In genomic region chr17:5412301-5412700, GRCm38 (mm10) we compare ENCODE assay signal across 34 mouse cellular contexts. TPM values are rescaled to one million over a fixed set of nuclear protein-coding genes. Genes with fewer than 3 reads are reported as not detected.
"Had no signal": no experiment of that assay in that cellular context is flagged by ENCODE, and none has a peak within 500 bp of the region (broad histone marks: within the 10 kb centered on the region; RNA-seq: fewer than 3 reads in every experiment).

No protein-coding gene starts in this region.

- DNase-seq: left cerebral cortex, postnatal 4 days; liver; liver, embryonic 13.5 days; liver, postnatal 0 days; lung, adult 18-20 months; lung, adult 2 months; lung, embryonic 14.5 days; lung, postnatal 10 days; lung, postnatal 14 days; lung, postnatal 36 days; lung, postnatal 4 days; midbrain, embryonic 14.5 days had no signal

- H3K27ac ChIP-seq: left cerebral cortex, adult 2 months; limb, embryonic 10.5 days; limb, embryonic 12.5 days; limb, embryonic 13.5 days; limb, embryonic 15.5 days; liver, embryonic 12.5 days; liver, embryonic 13.5 days; liver, embryonic 14.5 days; lung, embryonic 15.5 days; macrophage; midbrain, embryonic 10.5 days; midbrain, embryonic 12.5 days; midbrain, embryonic 13.5 days; midbrain, embryonic 15.5 days had no signal

- H3K9me3 ChIP-seq: limb, embryonic 10.5 days; limb, embryonic 12.5 days; limb, embryonic 13.5 days; limb, embryonic 15.5 days; liver, embryonic 12.5 days; liver, embryonic 13.5 days; liver, embryonic 15.5 days; lung, embryonic 15.5 days; midbrain, embryonic 10.5 days; midbrain, embryonic 12.5 days; midbrain, embryonic 13.5 days; midbrain, embryonic 15.5 days had no signal

- H3K4me1 ChIP-seq: limb, embryonic 10.5 days; limb, embryonic 12.5 days; limb, embryonic 13.5 days; limb, embryonic 15.5 days; midbrain, embryonic 10.5 days; midbrain, embryonic 12.5 days; midbrain, embryonic 13.5 days; midbrain, embryonic 15.5 days had no signal

- H3K36me3 ChIP-seq: midbrain, embryonic 15.5 days had no signal

- H3K27me3 ChIP-seq: limb, embryonic 12.5 days; limb, embryonic 15.5 days; liver, embryonic 12.5 days; liver, embryonic 13.5 days; liver, embryonic 15.5 days; lung, embryonic 15.5 days; midbrain, embryonic 12.5 days; midbrain, embryonic 13.5 days; midbrain, embryonic 15.5 days had no signal

- ATAC-seq: lung, postnatal 0 days; midbrain, embryonic 13.5 days; midbrain, embryonic 15.5 days; midbrain, embryonic 16.5 days had no signal

- H3K9ac ChIP-seq: limb, embryonic 12.5 days; limb, embryonic 13.5 days; limb, embryonic 15.5 days; liver, embryonic 12.5 days; liver, embryonic 13.5 days; liver, embryonic 14.5 days; liver, embryonic 15.5 days; liver, postnatal 0 days; lung, embryonic 14.5 days; lung, embryonic 15.5 days; midbrain, embryonic 12.5 days; midbrain, embryonic 13.5 days; midbrain, embryonic 15.5 days had no signal

- H3K4me3 ChIP-seq: left cerebral cortex, adult 2 months; limb, embryonic 10.5 days; limb, embryonic 12.5 days; limb, embryonic 13.5 days; limb, embryonic 15.5 days; liver, embryonic 12.5 days; liver, embryonic 13.5 days; liver, embryonic 15.5 days; lung, embryonic 15.5 days; midbrain, embryonic 10.5 days; midbrain, embryonic 12.5 days; midbrain, embryonic 13.5 days; midbrain, embryonic 15.5 days; myocyte had no signal

- H3K4me2 ChIP-seq: limb, embryonic 12.5 days; limb, embryonic 13.5 days; limb, embryonic 15.5 days; liver, embryonic 11.5 days; liver, embryonic 12.5 days; liver, embryonic 13.5 days; liver, embryonic 15.5 days; lung, embryonic 14.5 days; lung, embryonic 15.5 days; midbrain, embryonic 11.5 days; midbrain, embryonic 12.5 days; midbrain, embryonic 13.5 days; midbrain, embryonic 15.5 days had no signal

RNA-seq across cellular contexts. Expression of gene Ldhal6b, which starts 6.3 kb away (rescaled TPM):
- polyA plus RNA-seq: limb, embryonic 10.5 days; limb, embryonic 11.5 days; limb, embryonic 12.5 days; limb, embryonic 13.5 days; limb, embryonic 15.5 days; liver, embryonic 11.5 days; liver, embryonic 12.5 days; liver, embryonic 13.5 days; liver, embryonic 15.5 days; liver, embryonic 16.5 days; liver, postnatal 0 days; lung, embryonic 14.5 days; lung, embryonic 15.5 days; lung, embryonic 16.5 days; lung, postnatal 0 days; midbrain, embryonic 10.5 days; midbrain, embryonic 11.5 days; midbrain, embryonic 13.5 days; midbrain, embryonic 14.5 days; midbrain, embryonic 15.5 days had no signal
